In genomic region chr11:5189239-5189933, GRCm38 (mm10) we compare ENCODE assay signal across 16 mouse cellular contexts. TPM values are rescaled to one million over a fixed set of nuclear protein-coding genes. Genes with fewer than 3 reads are reported as not detected.
DNase-seq lines count a peak whose midpoint lies in the region; ATAC-seq and TF ChIP-seq lines count a peak whose summit lies in the region.
"Had no signal": no experiment of that assay in that cellular context is flagged by ENCODE, and none has a peak within 500 bp of the region (broad histone marks: within the 10 kb centered on the region; RNA-seq: fewer than 3 reads in every experiment).

No protein-coding gene starts in this region.

- TF ChIP-seq CTCF in stomach, postnatal 0 days (IDR thresholded peaks at IDR 0.05; ENCODE audit: low read depth), result no peak

- H3K9me3 ChIP-seq in hindbrain, embryonic 10.5 days, result no peaks in the 10 kb centered on the region
- H3K9me3 ChIP-seq in hindbrain, embryonic 13.5 days, result no peaks in the 10 kb centered on the region
- H3K9me3 ChIP-seq in stomach, embryonic 14.5 days (ENCODE audit: control insufficient read depth, low read depth, low read length), result no peaks in the 10 kb centered on the region
- H3K9me3 ChIP-seq in stomach, postnatal 0 days (ENCODE audit: control insufficient read depth, low read length), result no peaks in the 10 kb centered on the region
- H3K9me3 ChIP-seq: embryonic facial prominence, embryonic 12.5 days had no signal

- ATAC-seq in hindbrain, embryonic 13.5 days (ENCODE audit: low FRiP score), result no peak
- ATAC-seq in stomach, embryonic 14.5 days (ENCODE audit: insufficient number of reproducible peaks, insufficient read depth, low FRiP score, low read depth), result no peak
- no peak for ATAC-seq in stomach, postnatal 0 days (ENCODE audit: low FRiP score, low TSS enrichment)
- ATAC-seq: forebrain, embryonic 16.5 days had no signal

- peak; percentile 30 for DNase-seq in embryo, embryonic 10 days (ENCODE audit: low spot score)
- DNase-seq in embryo, embryonic 9.5 days (ENCODE audit: extremely low spot score), result no peak
- peak; percentile 35 for DNase-seq in hindbrain, embryonic 10.5 days (ENCODE audit: low spot score)
- no peak for DNase-seq in stomach, postnatal 0 days (ENCODE audit: low spot score)
- DNase-seq in adrenal gland, adult 2 months, result no peak
- no peak for DNase-seq in kidney, postnatal 36 days
- DNase-seq: adrenal gland, postnatal 36 days; cerebellum, adult 11-12 months; lung, postnatal 14 days; thymus, adult 2 months had no signal

- no peak overlapping the region for H3K9ac ChIP-seq in hindbrain, embryonic 13.5 days
- no peak overlapping the region for H3K9ac ChIP-seq in stomach, embryonic 14.5 days (replicated peaks; ENCODE audit: low read depth, low read length)
- no peak overlapping the region for H3K9ac ChIP-seq in stomach, postnatal 0 days (ENCODE audit: low read length)
- H3K9ac ChIP-seq: embryonic facial prominence, embryonic 12.5 days had no signal

- no peaks in the 10 kb centered on the region for H3K27me3 ChIP-seq in hindbrain, embryonic 10.5 days (ENCODE audit: insufficient read depth, poor library complexity, severe bottlenecking)
- H3K27me3 ChIP-seq in hindbrain, embryonic 13.5 days, result no peaks in the 10 kb centered on the region
- H3K27me3 ChIP-seq in stomach, embryonic 14.5 days (ENCODE audit: control insufficient read depth, insufficient read depth, low read length), result no peaks in the 10 kb centered on the region
- H3K27me3 ChIP-seq in stomach, postnatal 0 days (ENCODE audit: control insufficient read depth, insufficient read depth, low read length), result no peaks in the 10 kb centered on the region
- H3K27me3 ChIP-seq: embryonic facial prominence, embryonic 12.5 days had no signal

- peaks cover 2% of the 10 kb centered on the region; the same call in 1 of the 2 replicates for H3K36me3 ChIP-seq in hindbrain, embryonic 10.5 days
- H3K36me3 ChIP-seq in hindbrain, embryonic 13.5 days, result peaks cover 6% of the 10 kb centered on the region
- 0 out of 2 replicates have a peak, but pooled peaks cover 5% of the 10 kb centered on the region for H3K36me3 ChIP-seq in stomach, embryonic 14.5 days (ENCODE audit: control insufficient read depth, insufficient read depth, low read length)
- peaks cover 4% of the 10 kb centered on the region for H3K36me3 ChIP-seq in stomach, postnatal 0 days (ENCODE audit: control insufficient read depth, insufficient read depth, low read length)

- peaks cover 63% of the 10 kb centered on the region for H3K4me1 ChIP-seq in hindbrain, embryonic 10.5 days (replicated peaks)
- peaks cover 17% of the 10 kb centered on the region for H3K4me1 ChIP-seq in hindbrain, embryonic 13.5 days (replicated peaks)
- H3K4me1 ChIP-seq in stomach, embryonic 14.5 days (ENCODE audit: control insufficient read depth, insufficient read depth, low read length), result 0 out of 2 replicates have a peak, but pooled peaks cover under 1% of the 10 kb centered on the region
- H3K4me1 ChIP-seq in stomach, postnatal 0 days (replicated peaks; ENCODE audit: control insufficient read depth, insufficient read depth), result no peaks in the 10 kb centered on the region

- 59% methylated on average over 9 of the region's 9 CpGs for WGBS in hindbrain, embryonic 10.5 days
- 50% methylated on average over 9 of the region's 9 CpGs for WGBS in hindbrain, embryonic 13.5 days
- WGBS in stomach, embryonic 14.5 days, result 69% methylated on average over 9 of the region's 9 CpGs
- WGBS in stomach, postnatal 0 days, result 71% methylated on average over 9 of the region's 9 CpGs

- no peak overlapping the region for H3K4me3 ChIP-seq in hindbrain, embryonic 10.5 days
- H3K4me3 ChIP-seq in hindbrain, embryonic 13.5 days, result no peak overlapping the region
- no peak overlapping the region for H3K4me3 ChIP-seq in stomach, embryonic 14.5 days (ENCODE audit: low read depth, low read length)
- H3K4me3 ChIP-seq in stomach, postnatal 0 days (ENCODE audit: low read depth, low read length), result no peak overlapping the region
- H3K4me3 ChIP-seq: embryonic facial prominence, embryonic 12.5 days had no signal

- H3K4me2 ChIP-seq in hindbrain, embryonic 13.5 days, result no peak overlapping the region
- H3K4me2 ChIP-seq in stomach, embryonic 14.5 days (replicated peaks; ENCODE audit: low read depth, low read length), result no peak overlapping the region
- no peak overlapping the region for H3K4me2 ChIP-seq in stomach, postnatal 0 days (replicated peaks; ENCODE audit: low read depth)
- H3K4me2 ChIP-seq: embryonic facial prominence, embryonic 12.5 days; heart, embryonic 11.5 days; liver, embryonic 11.5 days had no signal

- H3K27ac ChIP-seq in hindbrain, embryonic 10.5 days, result peak overlapping the region; percentile 17
- no peak overlapping the region for H3K27ac ChIP-seq in hindbrain, embryonic 13.5 days
- peak overlapping the region; percentile 39; the same call in 1 of the 2 replicates for H3K27ac ChIP-seq in stomach, embryonic 14.5 days (ENCODE audit: low read length)
- no peak overlapping the region for H3K27ac ChIP-seq in stomach, postnatal 0 days (replicated peaks)
- H3K27ac ChIP-seq: embryonic facial prominence, embryonic 12.5 days had no signal

- TF ChIP-seq EP300 in stomach, postnatal 0 days (optimal IDR thresholded peaks at IDR 0.05), result no peak

RNA-seq across cellular contexts. Expression of gene Emid1, which starts 37.3 kb away (rescaled TPM):
- 31.9 and 40.0 TPM in 2 replicates for polyA plus RNA-seq in hindbrain, embryonic 10.5 days (2016; fragmentation: Nextera tagmentation; extraction: Ambion mirVana)
- 13.8 and 15.9 TPM in 2 replicates for polyA plus RNA-seq in hindbrain, embryonic 13.5 days (2015; fragmentation: Nextera tagmentation; extraction: Ambion mirVana)
- polyA plus RNA-seq in stomach, embryonic 14.5 days (2014; fragmentation: Nextera tagmentation; extraction: Ambion mirVana), result 45.9 and 56.9 TPM in 2 replicates
- polyA plus RNA-seq in stomach, postnatal 0 days (2015; fragmentation: Nextera tagmentation; extraction: Ambion mirVana), result 48.7 and 51.3 TPM in 2 replicates
- 1 to 10 TPM; 3.1 to 4.6 TPM for total RNA-seq in adrenal gland, adult 2 months (2021)
- polyA plus RNA-seq in adrenal gland, adult 2 months (2012; rRNA removed), result 20.1 and 22.9 TPM in 2 replicates

Comparison
In these comparisons a context has a peak if more than half of its experiments do, and no peak if none do; other contexts are left out.
1. DNase-seq: peak in embryo, embryonic 10 days (single experiment) and hindbrain, embryonic 10.5 days (single experiment); none in embryo, embryonic 9.5 days (single experiment), stomach, postnatal 0 days (single experiment), adrenal gland, adult 2 months (single experiment) and kidney, postnatal 36 days (0 of 2).
2. H3K27ac ChIP-seq: peak in hindbrain, embryonic 10.5 days (single experiment) and stomach, embryonic 14.5 days (single experiment); none in hindbrain, embryonic 13.5 days (single experiment) and stomach, postnatal 0 days (single experiment).